Mouse (Mus musculus): ENCODE measurements around the gene Ppih. TPM values are rescaled to one million over a fixed set of nuclear protein-coding genes. Genes with fewer than 3 reads are reported as not detected.
A peak's percentile ranks its signal among the peaks of the same experiment; 100 is the strongest.

Ppih gene
- 10 to 100 TPM; 14.1 to 20.8 TPM for total RNA-seq (2021)
- long read RNA-seq, experiment 1, partial matches to known transcripts = 0 of 4 reads
- long read RNA-seq, experiment 1, other reads (novel, unspliced or antisense) = 0 of 4 reads
- long read RNA-seq, experiment 2, partial matches to known transcripts = 0 of 3 reads
- long read RNA-seq, experiment 2, other reads (novel, unspliced or antisense) = 2 of 3 reads

DNA sequence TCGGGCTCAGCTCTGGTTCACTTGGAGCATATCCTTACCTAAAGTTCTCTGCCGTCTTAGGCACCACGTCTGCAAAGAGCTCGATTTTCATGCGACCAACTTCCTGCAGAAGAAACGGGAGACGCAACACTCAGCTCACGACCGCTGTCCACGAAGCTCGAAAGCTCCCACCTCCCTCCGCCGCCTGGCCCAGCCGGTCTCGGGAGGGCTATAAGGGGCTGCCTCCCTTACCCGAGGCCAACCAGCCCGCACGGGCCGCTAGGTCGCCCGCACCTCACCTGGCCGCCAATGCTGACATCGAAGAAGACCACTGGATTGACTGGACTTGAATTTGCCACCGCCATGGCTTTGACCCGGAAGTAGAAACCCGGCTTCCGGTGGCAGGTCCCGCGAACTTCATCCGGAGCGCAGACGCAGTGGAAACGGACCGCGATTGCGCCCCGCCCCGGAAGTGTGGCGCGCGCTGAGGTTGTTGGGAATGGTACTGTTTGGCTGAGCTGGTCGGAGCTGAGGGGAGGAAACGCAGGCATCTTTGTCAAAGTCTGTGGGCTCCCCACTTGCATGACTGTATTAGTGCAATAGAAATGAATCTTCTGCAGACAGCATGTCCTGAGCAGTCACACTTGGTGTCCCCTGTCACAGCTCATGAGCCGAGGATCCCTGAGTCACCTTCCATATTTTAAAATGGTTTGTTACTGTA is at the start of gene Ppih:
TSS of gene Ppih (minus strand) at position 416 of the 700 bp plus-strand sequence.
- peak; percentile 95 to 97 for DNase-seq (ENCODE audit: extremely low spot score in 1 of 2, low spot score in 2 of 2)
- intact Hi-C loops (cut with DNase I) = loop anchor here (2.0 kb wide), 1 partner anchor 25 kb away; the partner anchor contains the start of gene Ybx1
- Histone ChIP-seq H3K4me3 (peak within 1 kb of the TSS; percentile 75), H3K27ac (peak within 1 kb of the TSS; percentile 92)
- TF ChIP-seq CTCF (IDR thresholded peaks at IDR 0.05) = no peak

- peak; percentile 13 for TF ChIP-seq CTCF (IDR thresholded peaks at IDR 0.05)
- intact Hi-C loops (cut with DNase I) = no loop called here
- no peak for DNase-seq (ENCODE audit: extremely low spot score in 1 of 2, low spot score in 2 of 2)
- Histone ChIP-seq H3K4me3 (no peak overlapping the region), H3K27ac (no peak overlapping the region)
Observed at GRCm38 (mm10) chr4:119369460-119369859, 49.1 kb upstream of the Ppih start.

- DNase-seq (ENCODE audit: extremely low spot score in 1 of 2, low spot score in 2 of 2) = no peak
- TF ChIP-seq CTCF (IDR thresholded peaks at IDR 0.05) = no peak
- intact Hi-C loops (cut with DNase I) = no loop called here
- Histone ChIP-seq H3K4me3 (no peak overlapping the region), H3K27ac (no peak overlapping the region)
Observed at GRCm38 (mm10) chr4:119366758-119367526, 46.6 kb upstream of the Ppih start.

DNA sequence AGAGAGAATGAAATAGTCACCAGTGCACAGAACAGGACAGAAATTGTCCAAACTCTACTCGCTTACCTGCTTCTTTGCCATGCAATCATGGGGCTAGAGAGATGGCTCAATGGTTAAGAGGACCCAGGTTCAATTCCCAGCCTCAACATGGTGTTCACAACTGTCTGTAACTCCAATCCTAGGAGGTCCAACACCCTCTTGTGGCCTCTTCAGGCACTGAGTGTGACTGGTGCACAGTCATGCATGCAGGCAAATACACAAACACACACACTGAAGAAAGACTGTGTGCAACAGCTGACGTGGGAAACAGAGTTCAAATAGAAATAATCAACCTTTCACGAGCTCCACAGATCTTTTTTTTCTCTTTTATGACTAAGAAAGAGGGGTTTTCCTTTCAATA is 41.9 kb upstream of the Ppih start:
- no peak for DNase-seq (ENCODE audit: extremely low spot score in 1 of 2, low spot score in 2 of 2)
- Histone ChIP-seq H3K27ac (no peak overlapping the region), H3K4me3 (no peak overlapping the region)
- intact Hi-C loops (cut with DNase I) = no loop called here
- no peak; the same call in 1 of the 2 replicates for TF ChIP-seq CTCF (IDR thresholded peaks at IDR 0.05)

GRCm38 (mm10) chr4:119359196-119359971 is 39.0 kb upstream of the Ppih start:
- peak overlapping the region; percentile 11; the same call in 1 of the 2 replicates for H3K4me3 ChIP-seq
- H3K27ac ChIP-seq = no peak overlapping the region
- no peak for DNase-seq (ENCODE audit: extremely low spot score in 1 of 2, low spot score in 2 of 2)
- intact Hi-C loops (cut with DNase I) = no loop called here
- no peak; the same call in 1 of the 2 replicates for TF ChIP-seq CTCF (IDR thresholded peaks at IDR 0.05)

GRCm38 (mm10) chr4:119345508-119345907 is 25.2 kb upstream of the Ppih start:
- intact Hi-C loops (cut with DNase I) = no loop called here
- no peak for DNase-seq (ENCODE audit: extremely low spot score in 1 of 2, low spot score in 2 of 2)
- Histone ChIP-seq H3K27ac (no peak overlapping the region), H3K4me3 (no peak overlapping the region)
- TF ChIP-seq CTCF (IDR thresholded peaks at IDR 0.05) = no peak

- H3K4me3 ChIP-seq = no peak overlapping the region
- intact Hi-C loops (cut with DNase I) = no loop called here
- H3K27ac ChIP-seq = no peak overlapping the region
- peak; percentile 22 to 30 for DNase-seq (ENCODE audit: extremely low spot score in 1 of 2, low spot score in 2 of 2)
- peak; percentile 74 for TF ChIP-seq CTCF (IDR thresholded peaks at IDR 0.05)
Observed at GRCm38 (mm10) chr4:119338861-119339361, 18.6 kb upstream of the Ppih start.

- no peak overlapping the region for H3K27ac ChIP-seq
Observed at GRCm38 (mm10) chr4:119338422-119338821, 18.1 kb upstream of the Ppih start.

DNA sequence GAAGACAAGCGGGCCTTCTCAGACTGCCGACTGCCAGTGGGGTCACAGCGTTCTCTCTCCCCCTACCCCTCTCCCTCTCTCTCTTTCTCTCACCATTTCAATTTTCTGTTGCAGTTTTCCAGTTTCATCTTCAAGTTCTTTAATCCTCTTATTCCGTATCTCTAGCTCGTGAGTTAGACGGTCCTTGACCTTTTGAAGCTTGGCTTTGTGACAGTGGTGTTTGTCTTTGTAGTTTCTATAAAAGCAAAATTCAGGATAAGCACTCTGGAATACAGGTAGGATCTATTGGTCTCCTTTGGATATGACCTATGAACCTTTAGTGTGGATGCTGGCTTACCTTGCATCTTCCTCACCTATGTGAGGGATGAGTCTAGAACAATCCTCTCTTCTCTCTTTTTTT is 13.1 kb upstream of the Ppih start:
- H3K4me3 ChIP-seq = no peak overlapping the region
- no peak overlapping the region for H3K27ac ChIP-seq
- no peak for TF ChIP-seq CTCF (IDR thresholded peaks at IDR 0.05)
- DNase-seq (ENCODE audit: extremely low spot score in 1 of 2, low spot score in 2 of 2) = no peak
- intact Hi-C loops (cut with DNase I) = no loop called here

More at GRCm38 (mm10) chr4:119338422-119338821, 18.1 kb upstream of the Ppih start:
- intact Hi-C loops (cut with DNase I) = no loop called here
- TF ChIP-seq CTCF (IDR thresholded peaks at IDR 0.05) = no peak
- peak in 1 of 2 experiments; percentile 11 for DNase-seq (ENCODE audit: extremely low spot score in 1 of 2, low spot score in 2 of 2)
- H3K4me3 ChIP-seq = no peak overlapping the region

DNA sequence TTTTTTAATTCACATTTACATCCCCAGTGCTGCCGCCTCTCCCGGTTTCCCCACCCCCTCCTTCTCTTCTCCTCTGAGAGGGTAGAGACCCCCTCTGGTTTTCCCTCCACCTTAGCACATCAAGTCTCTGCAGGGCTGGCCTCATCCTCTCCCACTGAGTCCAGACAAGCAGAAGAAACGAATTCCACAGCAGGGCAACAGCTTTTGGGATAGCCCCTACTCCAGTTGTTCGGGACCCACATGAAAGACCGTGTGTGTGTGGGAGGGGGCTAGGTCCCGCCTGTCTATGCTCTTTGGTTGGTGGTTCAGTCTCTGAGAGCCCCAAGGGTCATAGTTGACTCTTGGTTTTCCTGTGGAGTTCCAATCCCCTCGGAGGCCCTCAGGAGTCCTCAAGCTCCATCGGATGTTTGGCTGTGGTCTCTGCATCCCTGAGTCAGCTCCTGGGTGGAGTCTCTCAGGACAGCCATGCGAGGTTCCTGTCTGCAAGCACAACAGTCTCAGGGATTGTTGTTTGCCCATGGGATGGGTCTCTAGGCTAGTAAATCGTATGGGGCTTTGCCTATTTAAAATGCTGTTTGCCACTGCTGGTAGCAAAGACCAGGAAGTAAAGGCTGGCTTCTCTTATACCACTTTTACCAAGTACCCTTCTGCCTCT is 677 bp upstream of the Ppih start:
- Histone ChIP-seq H3K27ac (peak overlapping the region; percentile 92), H3K4me3 (peak overlapping the region; percentile 75)
- no peak for TF ChIP-seq CTCF (IDR thresholded peaks at IDR 0.05)
- no peak for DNase-seq (ENCODE audit: extremely low spot score in 1 of 2, low spot score in 2 of 2)
- intact Hi-C loops (cut with DNase I) = loop anchor here (2.0 kb wide), 1 partner anchor 26 kb away; the partner anchor contains the start of gene Ybx1

DNA sequence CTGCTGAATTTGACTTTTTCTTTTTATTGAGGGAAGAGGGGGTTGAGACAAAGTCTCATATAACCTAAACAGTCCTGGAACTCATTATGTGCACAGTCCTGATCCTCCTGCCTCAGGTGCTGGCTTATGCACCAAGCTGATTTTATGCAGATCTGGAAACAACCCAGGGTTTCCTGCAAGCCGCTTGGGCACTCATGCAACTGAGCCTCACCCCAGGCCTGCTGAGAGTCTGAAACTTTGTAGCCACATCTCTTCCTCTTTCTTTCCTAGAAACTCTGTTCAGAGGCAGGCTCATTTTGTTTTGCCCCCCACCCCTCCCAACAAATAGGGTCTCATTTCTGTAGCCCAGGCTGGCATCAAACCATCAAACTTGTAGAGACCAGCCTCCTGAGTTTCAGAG is 6.6 kb downstream of the Ppih start:
- intact Hi-C loops (cut with DNase I) = no loop called here
- no peak for TF ChIP-seq CTCF (IDR thresholded peaks at IDR 0.05)
- no peak overlapping the region for H3K4me3 ChIP-seq
- no peak overlapping the region for H3K27ac ChIP-seq
- DNase-seq (ENCODE audit: extremely low spot score in 1 of 2, low spot score in 2 of 2) = no peak

Data from left cerebral cortex, adult 2 months (tissue).